Mouse (Mus musculus) large intestine, adult 2 months (tissue): ENCODE measurements around the gene Gprin2. TPM values are rescaled to one million over a fixed set of nuclear protein-coding genes. Genes with fewer than 3 reads are reported as not detected.

ENCODE experiments used
- polyA plus RNA-seq: library from polyadenylated mRNA; depleted of rRNA; stranded (reverse); fragments of >200 nt; gene quantifications from 2 replicates; pipeline ENCODE4 v1.2.3, GENCODE M21; 2012; rRNA removed

Gprin2 gene
- polyA plus RNA-seq, 1 experiment: 0.04 TPM

Other genes starting within 250 kb of the Gprin2 start
- gene Rbp3, start 247.7 kb downstream of the Gprin2 start, polyA plus RNA-seq: not detected in 2 replicates
- not detected in 2 replicates for gene Zfp488, start 222.9 kb downstream of the Gprin2 start, polyA plus RNA-seq
- gene Gm30083, start 186.5 kb downstream of the Gprin2 start, polyA plus RNA-seq: not detected in 2 replicates
- gene Gm5460, start 184.9 kb downstream of the Gprin2 start, polyA plus RNA-seq: not detected in 2 replicates
- gene Antxrl, start 148.9 kb downstream of the Gprin2 start, polyA plus RNA-seq: not detected in 2 replicates
- 0.49 and 0.69 TPM in 2 replicates for gene Anxa8, start 115.7 kb downstream of the Gprin2 start, polyA plus RNA-seq
- gene A630023A22Rik, start 98.9 kb downstream of the Gprin2 start, polyA plus RNA-seq: not detected in 2 replicates
- gene Npy4r, start 49.2 kb downstream of the Gprin2 start, polyA plus RNA-seq: 0.47 and 1.1 TPM in 2 replicates
- gene Syt15, start 17.9 kb upstream of the Gprin2 start, polyA plus RNA-seq: 1.4 and 2.7 TPM in 2 replicates
- 0.87 and 1.3 TPM in 2 replicates for gene Shld2, start 108.8 kb upstream of the Gprin2 start, polyA plus RNA-seq
- 48.1 and 133 TPM in 2 replicates for gene Glud1, start 109.1 kb upstream of the Gprin2 start, polyA plus RNA-seq
- not detected in 2 replicates for gene Fam25c, start 153.8 kb upstream of the Gprin2 start, polyA plus RNA-seq
- gene Sncg, start 173.1 kb upstream of the Gprin2 start, polyA plus RNA-seq: 14.2 and 21.6 TPM in 2 replicates
- gene Mmrn2, start 173.8 kb upstream of the Gprin2 start, polyA plus RNA-seq: 3.7 and 6.0 TPM in 2 replicates